Mouse (Mus musculus): Measurements from ENCODE around the gene Pbx1.

Pbx1 gene

DNA sequence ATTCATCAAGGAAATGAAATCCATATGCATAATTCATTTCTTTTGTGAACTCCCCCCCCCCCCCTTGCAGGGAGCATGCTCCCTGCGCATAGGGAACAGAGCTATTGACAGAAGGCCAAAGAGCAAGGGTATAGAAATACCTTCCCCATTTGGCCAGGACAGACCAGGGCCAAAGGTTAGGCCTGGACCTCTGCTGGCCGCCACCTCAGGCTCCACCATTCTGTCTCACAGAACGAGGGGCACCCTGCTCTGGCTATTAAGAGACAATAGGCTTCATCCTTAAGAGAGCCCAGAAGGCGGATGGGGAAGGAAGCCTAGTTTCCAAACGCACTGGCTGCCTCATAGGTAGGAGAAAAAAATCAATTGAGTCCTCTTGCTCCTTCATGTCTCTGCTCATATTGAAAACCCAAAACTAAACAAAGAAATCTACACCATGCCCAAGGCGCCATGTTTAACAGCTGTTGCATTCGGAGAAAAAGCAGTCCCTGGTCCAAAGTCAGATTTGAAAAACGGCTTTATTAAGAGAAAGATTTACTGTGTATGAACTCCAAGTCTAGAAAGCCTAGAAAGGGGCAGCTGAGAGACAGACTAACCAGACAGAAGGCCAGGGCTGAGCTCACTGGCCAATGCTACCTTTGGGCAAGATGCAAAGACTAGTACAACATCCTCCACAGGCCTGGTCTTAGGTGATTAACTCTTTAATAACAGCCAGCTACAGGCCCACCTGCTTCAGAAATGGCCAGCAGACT is 83.9 kb downstream of the Pbx1 start:
- in situ Hi-C loops (cut with MboI; ENCODE audit: unreplicated experiment in 2 of 2), result no loop called here

DNA sequence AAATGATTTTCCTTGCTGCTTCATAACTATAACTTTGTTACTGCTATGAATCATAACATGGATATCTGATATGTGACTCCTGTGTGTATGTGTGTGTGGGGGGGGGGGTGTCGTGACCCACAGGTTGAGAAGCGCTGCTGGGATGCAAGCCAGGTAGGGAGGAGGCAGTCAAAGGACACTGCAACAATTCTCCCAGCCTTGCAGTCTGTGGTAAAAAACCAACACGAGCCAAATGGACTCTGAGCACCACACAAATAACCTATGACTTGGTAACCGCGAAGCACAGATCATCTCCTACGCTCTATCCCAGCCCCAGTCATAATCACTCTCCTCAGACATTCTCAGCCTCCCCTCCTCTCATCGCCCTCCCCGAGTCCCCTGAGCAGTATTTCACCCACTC is 87.2 kb downstream of the Pbx1 start:
- in situ Hi-C loops (cut with MboI; ENCODE audit: unreplicated experiment in 2 of 2), result no loop called here

DNA sequence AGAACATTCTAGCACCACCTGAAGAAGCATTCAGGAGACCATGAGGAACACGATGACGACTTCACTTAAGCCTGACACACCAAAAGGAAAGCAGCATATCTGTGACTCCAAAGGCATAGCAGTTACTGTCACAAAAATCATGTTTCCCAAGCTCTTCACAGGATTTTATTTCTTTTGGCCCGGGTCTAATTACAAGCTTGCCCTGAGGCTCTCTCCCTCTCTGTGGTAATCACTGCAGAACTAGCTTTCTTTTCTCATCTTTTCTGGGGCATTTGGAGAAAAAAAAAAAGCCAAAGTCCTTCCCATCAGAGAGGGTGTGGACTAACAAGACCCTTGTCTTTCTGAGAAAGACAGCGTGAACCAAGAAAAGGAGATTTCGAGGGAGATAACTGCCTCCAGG is 87.8 kb downstream of the Pbx1 start:
- in situ Hi-C loops (cut with MboI; ENCODE audit: unreplicated experiment in 2 of 2), result no loop called here

DNA sequence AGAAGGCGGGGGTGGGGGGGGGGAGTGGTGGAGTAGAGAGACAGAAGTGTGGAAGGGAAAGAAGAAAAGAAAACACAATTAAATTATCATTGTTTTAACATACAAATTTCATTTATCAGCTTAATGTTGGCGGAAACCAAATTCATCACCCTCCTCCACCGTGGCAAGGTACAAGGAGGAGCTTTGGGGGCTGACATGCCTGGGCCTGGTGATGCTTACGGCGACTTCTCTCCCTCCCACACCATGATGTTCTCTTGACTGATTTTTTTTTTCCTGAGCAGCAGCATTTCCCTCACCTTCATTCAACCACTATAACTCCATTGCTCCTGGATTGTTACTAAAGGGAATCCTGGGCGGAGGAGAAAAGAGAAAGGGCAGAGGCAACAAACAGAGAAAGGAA is 89.8 kb downstream of the Pbx1 start:
- in situ Hi-C loops (cut with MboI; ENCODE audit: unreplicated experiment in 2 of 2), result no loop called here

DNA sequence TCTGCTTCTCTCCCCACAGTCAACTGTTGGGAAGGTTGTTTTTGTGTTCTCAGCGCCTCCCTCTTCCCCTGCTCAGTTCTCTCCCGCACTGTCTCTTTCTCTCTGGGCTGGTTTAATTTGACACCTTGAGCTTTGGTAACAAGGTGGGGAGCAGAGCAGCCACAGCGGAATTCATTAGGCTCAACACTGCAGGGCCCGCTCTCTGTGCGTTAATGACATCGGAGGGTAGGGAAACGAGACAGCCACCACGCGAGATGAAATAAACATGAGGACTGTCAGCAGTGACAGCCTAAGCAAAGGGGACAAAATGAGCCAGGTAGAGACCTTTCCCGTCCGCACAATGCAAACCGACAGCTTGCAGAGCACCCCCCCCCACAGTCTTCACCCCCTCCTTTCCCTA is 90.2 kb downstream of the Pbx1 start:
- in situ Hi-C loops (cut with MboI; ENCODE audit: unreplicated experiment in 2 of 2), result no loop called here

DNA sequence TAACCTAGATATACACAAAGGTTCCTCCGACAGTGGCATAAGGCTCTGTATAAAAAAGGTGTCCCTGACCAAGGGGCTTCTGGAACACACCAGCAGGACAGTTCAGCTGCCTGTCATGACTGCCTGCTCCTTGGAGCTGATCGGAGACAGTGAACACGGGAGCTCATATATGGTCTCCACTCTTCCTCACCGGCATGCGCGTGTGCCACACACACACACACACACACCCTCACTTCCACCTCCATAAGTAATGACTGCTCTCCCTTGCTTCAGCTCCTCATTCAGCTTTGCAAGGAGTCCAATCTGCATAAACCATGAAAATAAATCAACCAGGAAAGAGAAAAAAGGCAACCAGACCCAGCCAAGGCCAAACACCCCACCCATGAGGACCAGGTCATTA is 90.7 kb downstream of the Pbx1 start:
- in situ Hi-C loops (cut with MboI; ENCODE audit: unreplicated experiment in 2 of 2), result no loop called here

DNA sequence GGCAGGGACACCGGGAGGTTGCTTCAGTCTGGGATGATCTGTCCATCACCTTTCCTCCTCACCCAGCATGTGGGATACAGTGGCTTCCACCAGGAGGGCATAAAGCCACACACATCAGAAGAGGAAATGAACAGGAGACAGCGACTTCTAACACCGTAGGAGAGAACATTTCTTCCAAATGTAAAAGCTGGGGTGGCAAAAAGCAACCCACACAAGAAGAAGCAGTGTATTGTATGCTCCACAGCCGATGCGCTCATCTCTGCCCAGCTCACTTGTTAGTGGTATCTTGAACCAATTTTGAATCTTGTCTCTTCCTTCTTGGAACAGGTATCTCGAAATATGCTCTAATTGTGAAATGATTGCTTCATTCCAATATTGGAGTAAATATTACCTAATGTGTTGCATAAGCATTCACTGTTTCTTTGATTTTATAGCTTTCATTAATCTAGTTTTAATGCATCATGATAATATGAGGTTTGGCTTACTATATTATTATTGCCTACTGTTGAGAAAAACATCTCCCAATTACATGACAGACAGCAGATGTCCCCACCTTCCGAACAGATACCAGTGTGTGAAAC is 95.7 kb downstream of the Pbx1 start:
- in situ Hi-C loops (cut with MboI; ENCODE audit: unreplicated experiment in 2 of 2), result no loop called here

DNA sequence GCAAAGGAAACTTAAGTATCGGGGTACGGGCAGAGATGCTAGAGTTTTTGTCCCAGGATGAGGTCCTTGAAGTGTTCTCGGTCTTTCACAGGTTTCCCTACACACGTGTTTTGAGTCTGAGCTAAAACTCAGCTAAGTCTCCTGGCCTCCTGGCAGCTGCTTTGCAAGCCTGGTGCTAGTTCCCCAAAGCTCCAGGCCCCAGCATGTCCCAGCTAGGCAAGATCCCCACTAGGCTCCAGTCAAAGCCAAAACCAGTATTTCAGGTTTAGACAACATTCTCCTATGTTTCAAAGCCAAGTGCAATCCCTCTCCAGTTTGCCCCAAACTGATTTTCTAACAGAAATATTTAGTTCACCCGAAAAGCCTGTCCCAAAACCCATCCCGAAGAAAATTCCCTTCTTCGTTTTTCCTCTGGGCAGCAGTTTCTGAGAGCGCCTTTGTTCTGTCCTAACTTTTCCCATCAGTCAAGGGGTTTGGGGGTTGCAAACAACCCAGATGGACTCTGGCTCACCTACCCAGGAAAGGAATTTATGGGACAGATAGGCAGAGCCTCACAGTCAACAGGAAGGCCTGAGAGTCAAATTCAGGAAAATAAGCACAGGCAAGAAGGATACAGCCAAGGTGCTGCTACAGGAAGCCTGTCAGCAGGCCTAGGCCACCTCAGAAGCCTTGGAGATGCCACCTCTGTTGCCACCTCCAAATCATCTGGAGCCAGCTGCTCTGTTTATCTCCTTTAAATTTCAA is 97.1 kb downstream of the Pbx1 start:
- in situ Hi-C loops (cut with MboI; ENCODE audit: unreplicated experiment in 2 of 2), result no loop called here

DNA sequence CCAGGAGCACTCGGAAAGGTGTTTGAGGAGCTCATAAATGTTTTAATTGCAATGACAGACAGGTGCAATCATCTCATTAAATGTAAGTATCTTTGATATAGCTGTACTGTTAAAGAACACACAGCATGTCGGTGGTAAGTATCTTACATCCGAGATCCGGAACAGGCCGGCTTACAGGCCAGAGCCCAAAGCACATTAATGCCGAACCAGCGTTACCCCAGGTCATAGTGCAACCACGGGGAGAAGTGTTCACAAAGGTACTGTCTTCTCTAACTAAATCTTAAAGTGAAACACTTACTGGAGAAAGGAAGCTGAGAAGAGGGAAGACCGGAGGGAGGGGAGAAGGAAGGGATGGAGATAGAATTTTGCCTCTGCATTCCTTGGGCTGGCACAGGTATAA is 100.0 kb downstream of the Pbx1 start:
- in situ Hi-C loops (cut with MboI; ENCODE audit: unreplicated experiment in 2 of 2), result no loop called here

DNA sequence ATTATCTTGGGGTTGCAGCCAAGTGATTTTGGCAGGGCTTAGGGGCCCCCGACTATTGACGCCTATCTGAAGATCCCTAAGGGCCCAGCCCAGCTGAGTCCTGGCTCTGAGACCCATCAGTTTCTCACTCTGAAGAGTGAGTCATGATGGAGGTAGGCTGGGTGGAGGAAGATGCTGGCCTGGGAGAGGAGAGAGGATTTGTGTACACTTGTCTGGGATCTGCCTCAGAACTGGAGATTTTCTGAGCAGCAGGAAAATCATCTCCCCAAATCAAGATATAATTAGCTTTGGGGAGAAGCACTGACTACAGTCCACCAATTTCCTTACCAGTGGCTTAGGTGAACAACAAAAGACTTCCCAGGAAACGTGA is 103.8 kb downstream of the Pbx1 start:
- in situ Hi-C loops (cut with MboI; ENCODE audit: unreplicated experiment in 2 of 2), result no loop called here

DNA sequence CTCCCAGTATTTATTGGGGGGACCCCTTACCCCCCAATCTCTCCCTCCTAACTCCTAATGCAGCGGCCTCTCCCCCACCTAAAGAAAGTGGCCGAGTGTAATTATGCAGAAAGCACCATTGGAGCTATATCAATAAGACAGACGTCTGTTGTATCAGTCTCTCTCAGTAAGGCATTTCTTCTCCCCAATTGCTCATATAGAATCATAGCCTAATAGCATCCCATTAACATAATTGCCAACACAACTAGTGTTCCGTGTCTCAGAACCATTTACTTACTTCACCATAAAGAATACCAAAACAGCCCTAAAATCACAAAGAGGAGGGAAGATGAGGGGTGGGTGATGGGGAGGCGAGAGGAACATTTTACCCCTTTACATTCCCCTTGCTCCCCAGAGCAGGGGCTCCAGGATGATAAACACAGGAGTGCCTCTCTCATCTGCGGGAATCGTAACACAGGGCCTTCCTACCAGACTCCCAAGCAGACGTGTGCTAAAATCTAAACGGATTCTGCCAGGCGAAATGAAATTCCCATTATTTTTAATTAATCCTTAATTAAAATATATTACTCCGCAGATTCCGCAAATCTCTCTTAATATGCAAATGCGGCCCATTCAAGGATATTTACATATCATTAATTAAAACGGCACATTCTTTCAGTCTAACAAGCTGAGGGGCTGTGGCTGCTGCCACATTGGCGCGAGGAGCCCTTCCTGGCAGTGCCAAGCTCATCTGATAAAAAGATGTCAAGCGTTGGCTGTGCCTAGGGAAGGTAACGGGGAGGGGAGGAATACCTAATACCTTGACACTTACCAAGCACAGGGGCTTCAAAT is 104.5 kb downstream of the Pbx1 start:
- in situ Hi-C loops (cut with MboI; ENCODE audit: unreplicated experiment in 2 of 2), result no loop called here

DNA sequence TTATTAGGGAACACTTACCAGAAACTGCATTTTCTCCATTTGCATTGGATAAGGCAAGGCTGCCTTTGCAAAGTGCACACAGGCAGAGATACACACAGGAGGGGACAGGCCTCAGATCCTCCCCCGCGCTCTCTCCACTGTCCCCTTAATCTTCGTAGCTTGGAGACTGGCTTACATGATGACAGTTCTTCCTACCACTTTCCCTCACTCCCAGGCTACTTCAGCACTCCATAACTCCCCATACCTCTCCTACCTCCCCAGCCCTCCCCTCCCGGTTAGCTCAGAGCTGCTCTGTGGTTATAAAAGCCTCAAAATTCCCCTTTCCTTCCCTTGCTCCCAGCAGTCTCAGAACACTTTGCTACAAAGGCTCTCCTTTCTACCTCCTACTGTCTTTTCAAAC is 106.3 kb downstream of the Pbx1 start:
- in situ Hi-C loops (cut with MboI; ENCODE audit: unreplicated experiment in 2 of 2), result no loop called here

DNA sequence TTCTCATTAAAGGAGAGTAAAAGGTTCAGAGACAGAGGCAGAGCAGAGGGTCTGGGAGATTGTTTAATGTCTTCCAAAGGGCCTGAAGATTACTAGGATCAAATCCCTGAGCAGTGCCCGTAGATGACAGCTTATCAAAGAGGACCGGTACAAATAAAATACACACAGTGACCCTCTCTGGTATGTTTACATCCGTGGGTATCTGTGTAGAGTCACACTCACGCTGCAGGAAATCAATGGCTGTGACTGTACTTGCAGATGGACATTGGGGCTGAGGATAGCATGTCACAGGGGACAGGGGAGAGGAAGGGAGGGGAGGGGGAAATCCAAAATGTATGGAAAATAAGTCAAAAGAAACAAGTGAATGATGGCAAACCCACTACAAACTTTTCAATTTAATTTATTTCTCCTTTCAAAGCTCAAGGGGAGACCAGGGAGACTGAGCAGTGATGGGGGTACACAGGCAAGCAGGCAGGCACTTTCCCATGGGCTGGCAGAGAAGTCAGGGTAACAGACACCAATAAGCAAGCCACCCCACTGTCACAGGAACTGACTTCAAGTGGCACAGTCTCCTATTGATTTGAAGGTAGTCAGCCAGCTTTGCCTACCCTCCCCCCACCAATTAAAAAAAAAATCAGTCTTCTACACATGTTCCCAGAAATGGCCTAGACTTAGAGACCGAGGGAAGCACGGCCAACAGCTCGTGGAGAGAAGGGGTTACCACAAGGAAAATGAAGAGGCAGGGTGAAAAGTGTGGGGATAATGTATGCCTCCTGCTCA is 107.6 kb downstream of the Pbx1 start:
- in situ Hi-C loops (cut with MboI; ENCODE audit: unreplicated experiment in 2 of 2), result no loop called here

DNA sequence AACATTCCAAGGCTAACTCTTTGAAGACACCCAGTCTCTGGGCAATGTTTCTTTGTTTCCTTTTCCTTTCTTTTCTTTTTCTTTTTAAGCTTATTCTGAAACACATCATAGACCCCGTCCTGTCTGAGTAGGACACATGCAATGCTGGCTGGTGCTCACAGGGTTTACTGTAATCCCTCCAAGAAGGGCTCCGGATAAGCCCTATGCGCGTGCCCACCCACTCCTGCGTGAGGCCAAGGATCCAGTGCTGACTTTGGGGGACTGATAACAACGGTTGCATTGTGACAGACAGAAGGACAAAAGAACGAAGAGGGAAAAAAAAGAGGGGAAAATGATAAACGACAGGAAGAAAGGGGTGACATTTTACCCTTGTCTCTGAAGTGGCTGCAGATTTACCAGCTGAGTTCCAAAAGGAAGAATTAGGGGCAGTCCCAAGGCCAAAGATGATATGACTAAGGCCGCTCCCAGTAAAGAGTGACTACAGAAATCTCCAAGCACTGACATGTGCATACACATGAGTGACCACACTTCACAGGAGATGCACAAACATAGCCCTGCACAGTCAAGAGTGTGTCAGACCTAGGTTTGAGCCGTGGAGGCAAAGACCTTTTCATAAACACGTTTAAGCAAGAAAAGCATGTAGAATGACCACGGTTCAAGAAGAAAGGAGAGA is 108.5 kb downstream of the Pbx1 start:
- in situ Hi-C loops (cut with MboI; ENCODE audit: unreplicated experiment in 2 of 2), result no loop called here

DNA sequence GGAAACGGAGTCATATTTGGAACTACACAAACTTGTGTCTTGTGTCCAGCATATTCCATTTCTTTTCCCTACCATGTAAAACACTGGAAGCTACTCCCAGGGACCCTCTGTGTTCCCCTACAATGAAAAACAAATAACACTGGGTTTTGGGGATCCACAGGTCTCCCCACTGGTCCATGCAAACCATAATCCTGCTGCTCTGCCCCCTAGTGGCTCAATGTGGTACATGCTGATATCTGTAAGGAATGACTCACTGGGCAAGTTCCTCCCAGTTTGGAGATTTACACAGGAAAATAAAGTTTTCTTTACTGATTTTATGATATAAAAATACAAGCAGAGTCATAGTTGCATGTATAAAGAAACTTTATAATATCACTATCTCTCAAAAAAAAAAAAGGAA is 109.2 kb downstream of the Pbx1 start:
- in situ Hi-C loops (cut with MboI; ENCODE audit: unreplicated experiment in 2 of 2), result no loop called here

DNA sequence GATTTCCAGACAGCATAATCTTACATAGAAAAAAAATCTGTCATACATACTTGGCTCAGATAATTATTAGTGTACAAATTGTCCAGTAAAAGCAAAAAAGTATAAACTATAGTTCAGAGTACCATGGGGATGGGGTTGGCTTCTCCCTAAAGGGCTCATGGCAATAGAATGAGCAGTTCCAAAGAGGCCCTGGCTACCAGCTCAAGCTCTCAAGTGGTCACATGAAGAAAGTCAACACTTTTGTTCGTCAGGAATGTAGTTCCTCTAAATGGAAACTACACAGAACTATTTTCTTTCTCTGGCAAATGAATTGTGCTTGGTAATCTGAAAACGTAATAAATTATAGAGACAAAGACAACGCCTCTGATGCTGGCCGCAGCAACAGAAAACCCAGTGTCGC is 112.4 kb downstream of the Pbx1 start:
- in situ Hi-C loops (cut with MboI; ENCODE audit: unreplicated experiment in 2 of 2), result no loop called here

DNA sequence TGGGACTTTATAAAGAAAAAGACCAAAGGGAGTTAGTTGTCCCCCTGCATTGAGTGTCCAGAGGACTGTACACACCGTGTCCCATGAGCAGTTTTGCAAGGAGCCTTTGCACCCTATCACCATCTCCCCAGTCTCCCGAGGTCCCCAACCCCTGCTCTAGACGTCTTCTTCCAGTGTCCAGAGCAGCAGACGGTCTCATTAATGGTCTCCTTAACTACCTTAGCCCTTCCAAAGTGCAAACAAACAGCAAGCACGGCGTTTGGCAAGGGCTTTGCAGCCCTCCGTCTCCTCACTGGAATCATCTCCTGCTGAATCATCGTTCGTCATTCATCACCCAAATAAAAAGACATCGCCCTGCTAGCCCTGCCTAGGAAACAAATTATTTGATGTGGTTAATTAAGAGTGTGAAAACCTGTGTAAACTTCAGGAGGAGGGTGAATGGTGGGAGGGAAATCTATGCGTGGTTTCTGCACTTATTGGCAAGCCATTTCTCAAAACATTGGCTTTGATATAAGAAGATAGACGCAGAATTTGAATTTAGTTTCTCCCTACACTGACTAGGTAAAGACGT is 113.1 kb downstream of the Pbx1 start:
- in situ Hi-C loops (cut with MboI; ENCODE audit: unreplicated experiment in 2 of 2), result no loop called here

DNA sequence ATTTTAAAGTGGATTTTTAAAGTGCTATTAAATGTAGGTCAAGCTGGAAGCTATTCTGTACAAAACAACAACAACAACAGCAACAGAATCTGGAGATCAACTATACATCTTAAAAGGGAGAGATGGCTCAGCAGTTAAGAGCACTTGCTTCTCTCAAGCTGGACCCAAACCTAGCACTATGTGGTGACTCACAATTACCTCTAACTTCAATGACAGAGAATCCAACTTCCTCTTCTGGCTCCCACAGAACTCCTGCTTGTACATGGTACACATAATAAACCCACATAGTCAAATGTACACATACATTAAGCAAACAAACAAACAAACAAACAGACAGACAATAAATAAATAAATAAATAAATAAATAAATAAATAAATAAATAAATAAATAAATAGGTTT is 118.3 kb downstream of the Pbx1 start:
- in situ Hi-C loops (cut with MboI; ENCODE audit: unreplicated experiment in 2 of 2), result no loop called here

DNA sequence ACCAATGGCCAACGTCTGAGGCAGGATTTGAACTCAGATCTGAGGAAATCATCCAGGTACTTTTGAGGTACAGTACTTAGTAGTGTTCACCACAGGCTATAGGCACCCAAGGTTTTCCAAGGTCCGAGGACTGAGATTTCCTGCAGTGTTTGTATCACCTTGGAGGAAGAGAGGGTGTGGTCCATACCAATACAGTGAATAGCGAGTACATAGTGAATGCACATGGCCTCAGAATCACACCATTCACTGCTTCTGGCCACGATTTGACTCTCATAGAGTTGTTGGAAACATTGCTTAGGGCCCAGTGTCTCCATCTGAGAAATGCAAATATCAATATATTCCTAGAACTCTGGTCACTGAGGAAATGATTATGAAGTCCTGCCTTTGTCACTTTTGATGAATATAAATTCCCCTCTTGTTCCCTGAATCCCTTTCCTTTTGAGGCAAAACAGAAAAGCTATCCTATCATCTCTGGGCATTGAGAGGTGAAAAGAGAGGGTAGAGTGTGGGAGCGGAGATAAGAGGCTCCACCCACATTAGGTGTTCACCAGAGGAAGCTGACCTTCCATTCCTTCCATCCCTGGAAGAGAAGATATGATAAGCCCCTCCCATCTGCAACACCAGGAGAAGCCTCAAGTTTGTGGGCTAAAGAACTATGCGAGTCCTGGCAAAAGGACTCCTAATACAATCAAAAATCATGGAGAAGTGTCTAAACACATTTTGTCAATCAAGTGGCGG is 119.2 kb downstream of the Pbx1 start:
- in situ Hi-C loops (cut with MboI; ENCODE audit: unreplicated experiment in 2 of 2), result no loop called here

Measured in v-Abl transformed pro-B cells (cell line).